Mouse (Mus musculus) heart, embryonic 15.5 days (tissue): ENCODE measurements around the gene Gpr83. TPM values are rescaled to one million over a fixed set of nuclear protein-coding genes. Genes with fewer than 3 reads are reported as not detected.
"Not testable (repeated sequence)": the region's sequence is repeated elsewhere in the genome, so short reads cannot be mapped to it uniquely, and the experiment has no call there.

ENCODE experiments used
- ATAC-seq: fragments of 200-750 bp; cut with Nextera tagmentation; replicated peaks from 2 replicates; pipeline ENCODE4 v1.8.0; 2017; ENCODE audit warnings: low read depth, moderate TSS enrichment; ENCODE audit not compliant: insufficient number of reproducible peaks, insufficient read depth, low FRiP score
- H3K27ac ChIP-seq: fragments of 300-500 bp; sonication (generic); 2 replicates; pipeline ENCODE4 v1.5.1; 2015; ENCODE audit warnings: mild to moderate bottlenecking, inconsistent platforms
- H3K27me3 ChIP-seq: fragments of 300-500 bp; sonication (generic); 2 replicates; pipeline ENCODE4 v1.6.1; 2015; ENCODE audit warnings: inconsistent platforms
- H3K36me3 ChIP-seq: fragments of 300-500 bp; sonication (generic); 2 replicates; pipeline ENCODE4 v1.6.1; 2015; ENCODE audit warnings: mild to moderate bottlenecking, inconsistent platforms
- H3K4me1 ChIP-seq: fragments of 300-500 bp; sonication (generic); replicated peaks from 2 replicates; pipeline ENCODE4 v1.6.1; 2015; ENCODE audit warnings: inconsistent platforms
- H3K4me2 ChIP-seq: fragments of 300-500 bp; sonication (generic); 2 replicates; pipeline ENCODE4 v1.6.1; 2015; ENCODE audit warnings: inconsistent platforms, mild to moderate bottlenecking, moderate library complexity
- H3K4me3 ChIP-seq: fragments of 300-500 bp; sonication (generic); 2 replicates; pipeline ENCODE4 v1.5.1; 2015; ENCODE audit warnings: mild to moderate bottlenecking, inconsistent platforms
- H3K9ac ChIP-seq: fragments of 300-500 bp; sonication (generic); 2 replicates; pipeline ENCODE4 v1.6.1; 2015; ENCODE audit warnings: mild to moderate bottlenecking, inconsistent platforms
- H3K9me3 ChIP-seq: fragments of 300-500 bp; sonication (generic); replicated peaks from 2 replicates; pipeline ENCODE4 v1.6.1; 2016; ENCODE audit warnings: inconsistent platforms
- WGBS: fragments of 180-500 bp; shearing (Covaris S2); methylation state at CpG from one replicate; pipeline ENCODE4 v1.1.7; 2015; ENCODE audit warnings: mixed read lengths; 5-methylcytosine and 5-hydroxymethylcytosine counted together
- polyA plus RNA-seq: library from polyadenylated mRNA; unstranded; fragments of >200 nt; fragmentation: Nextera tagmentation; extraction: Ambion mirVana; gene quantifications from 2 replicates; pipeline ENCODE4 v1.2.1, GENCODE M21; 2015

Gpr83 gene
- polyA plus RNA-seq, 1 experiment from 2014 or later = 0.26 TPM

DNA sequence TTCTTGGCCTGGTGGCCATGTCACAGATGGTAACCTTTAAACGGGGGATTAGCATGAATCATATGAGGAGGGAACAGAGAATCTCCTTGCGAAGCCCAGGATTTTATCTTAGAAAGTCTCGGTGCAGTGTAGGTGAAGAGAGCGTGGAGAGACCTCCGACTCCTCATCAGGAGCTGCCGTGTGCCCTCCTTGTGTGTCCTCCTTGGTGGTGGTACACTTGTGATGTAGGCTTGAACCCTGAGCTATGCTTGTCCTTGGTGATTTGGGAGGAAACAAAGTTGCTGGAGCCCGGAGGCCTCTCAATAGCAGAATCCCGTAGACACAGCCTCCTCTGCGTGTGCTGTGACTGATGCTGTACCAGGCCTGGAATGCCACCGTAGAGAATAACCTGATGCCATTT, 10.8 kb downstream of the Gpr83 start:
- H3K9ac ChIP-seq = no peak overlapping the region
- 85% methylated on average over 10 of the region's 10 CpGs for WGBS
- no peaks in the 10 kb centered on the region for H3K36me3 ChIP-seq
- H3K9me3 ChIP-seq = no peaks in the 10 kb centered on the region
- no peaks in the 10 kb centered on the region for H3K4me1 ChIP-seq
- H3K4me3 ChIP-seq = no peak overlapping the region
- H3K27ac ChIP-seq = no peak overlapping the region
- no peak for ATAC-seq
- H3K27me3 ChIP-seq = peaks cover 15% of the 10 kb centered on the region; the same call in 1 of the 2 replicates
- H3K4me2 ChIP-seq = no peak overlapping the region

DNA sequence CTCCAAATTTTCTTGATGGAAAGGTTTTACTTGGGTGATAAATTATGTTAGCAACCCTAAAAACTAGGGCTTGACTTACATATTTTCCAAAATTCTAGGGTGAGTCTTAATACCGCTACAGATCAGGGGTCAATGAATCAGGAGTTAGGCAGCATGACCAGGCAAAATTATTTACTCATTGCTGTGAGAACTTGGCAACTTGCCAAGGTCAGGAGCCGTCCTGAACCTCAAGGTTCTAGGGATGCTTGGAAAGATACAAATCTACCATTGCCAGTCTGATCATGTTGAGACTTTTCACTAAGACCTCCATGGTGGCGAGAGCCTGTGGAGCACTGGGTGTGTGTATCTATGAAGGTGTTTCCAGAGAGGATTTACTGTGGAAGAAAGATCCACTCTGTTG, 11.5 kb downstream of the Gpr83 start:
- no peak overlapping the region for H3K4me2 ChIP-seq
- H3K27me3 ChIP-seq = peaks cover 9% of the 10 kb centered on the region; the same call in 1 of the 2 replicates
- no peak overlapping the region for H3K9ac ChIP-seq
- no peak for ATAC-seq
- H3K4me3 ChIP-seq = no peak overlapping the region
- no peaks in the 10 kb centered on the region for H3K4me1 ChIP-seq
- 60% methylated on average over 3 of the region's 3 CpGs for WGBS
- no peak overlapping the region for H3K27ac ChIP-seq
- no peaks in the 10 kb centered on the region for H3K9me3 ChIP-seq
- H3K36me3 ChIP-seq = no peaks in the 10 kb centered on the region

DNA sequence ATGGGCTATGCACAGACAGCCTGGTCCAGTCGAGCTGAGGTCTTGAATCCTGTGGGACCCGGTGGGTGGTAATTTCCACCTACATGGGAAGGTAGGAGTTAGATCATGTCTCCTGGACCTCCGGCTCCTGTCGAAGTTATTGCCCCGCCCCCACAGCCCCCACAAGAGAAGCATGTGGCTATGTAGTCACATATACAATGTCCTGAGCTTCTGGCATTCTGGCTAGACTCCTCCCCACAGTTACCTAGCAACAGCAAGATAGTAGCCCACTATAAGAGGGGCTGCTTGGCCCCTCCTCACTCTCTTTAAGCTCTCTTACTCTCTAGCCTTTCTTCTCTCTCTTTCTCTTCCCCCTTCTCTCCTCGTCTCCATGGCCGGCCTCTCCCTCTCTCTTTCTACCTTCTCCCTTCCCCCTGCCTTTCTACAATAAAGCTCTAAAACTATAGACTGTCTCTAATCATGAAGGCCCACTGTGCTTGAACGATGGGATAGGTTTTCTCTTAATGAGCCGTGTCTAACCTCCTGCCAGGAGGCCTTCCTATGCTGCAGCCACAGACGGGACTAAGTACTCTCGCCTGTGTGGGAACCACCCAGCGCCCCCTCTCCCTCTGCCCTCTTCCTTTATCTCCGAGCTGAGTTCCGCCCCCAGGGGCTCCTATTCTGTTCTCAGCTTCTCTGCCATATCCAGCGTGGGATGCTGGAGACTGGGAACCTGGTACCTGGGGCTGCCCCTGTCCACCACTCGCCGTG, 12.3 kb downstream of the Gpr83 start:
- H3K4me2 ChIP-seq = no peak overlapping the region
- H3K9me3 ChIP-seq = no peaks in the 10 kb centered on the region
- no peak overlapping the region for H3K9ac ChIP-seq
- H3K4me1 ChIP-seq = no peaks in the 10 kb centered on the region
- H3K27me3 ChIP-seq = 0 out of 2 replicates have a peak, but pooled peaks cover 4% of the 10 kb centered on the region
- 50% methylated on average over 17 of the region's 17 CpGs for WGBS
- no peak overlapping the region for H3K27ac ChIP-seq
- no peaks in the 10 kb centered on the region for H3K36me3 ChIP-seq
- H3K4me3 ChIP-seq = no peak overlapping the region
- no peak for ATAC-seq

DNA sequence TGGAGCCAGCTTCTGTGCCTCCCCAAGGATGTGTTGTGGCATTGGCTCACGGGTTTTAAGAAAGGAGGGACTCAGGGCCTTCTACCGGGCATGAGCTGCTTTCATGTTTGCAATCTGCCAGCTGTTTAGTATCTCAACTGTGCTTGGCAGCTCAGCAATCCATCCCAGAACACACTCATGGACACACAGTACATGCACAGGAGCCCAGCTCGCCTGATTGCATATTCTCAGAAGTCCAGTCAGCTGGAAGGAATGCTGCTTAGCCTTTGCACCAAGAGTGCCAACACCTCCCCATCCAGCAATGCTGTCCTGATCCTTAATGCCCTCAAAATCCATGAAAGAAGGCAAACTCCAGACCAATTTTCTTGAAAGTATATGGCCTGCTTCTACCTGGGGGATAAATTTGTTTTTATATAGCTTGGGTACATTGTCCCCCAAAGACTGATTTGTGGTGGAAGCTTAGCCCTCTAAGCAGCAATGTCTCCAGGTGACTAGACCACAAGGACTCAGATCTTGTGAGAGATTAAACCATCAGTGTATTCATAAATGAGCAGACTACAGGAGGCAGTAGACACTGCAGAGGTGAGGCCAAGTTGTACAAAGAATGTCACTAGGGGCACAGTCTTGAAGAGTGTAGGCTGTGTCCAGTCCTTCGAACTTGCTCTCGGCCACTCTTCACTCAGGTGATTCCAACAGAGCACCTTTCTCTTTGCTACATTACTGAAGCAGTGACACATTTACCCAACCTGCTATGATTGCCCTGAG, 15.9 kb downstream of the Gpr83 start:
- Histone ChIP-seq H3K4me1 (no peaks in the 10 kb centered on the region), H3K9ac (no peak overlapping the region), H3K9me3 (no peaks in the 10 kb centered on the region), H3K4me2 (no peak overlapping the region), H3K36me3 (no peaks in the 10 kb centered on the region), H3K4me3 (no peak overlapping the region), H3K27ac (no peak overlapping the region), H3K27me3 (0 out of 2 replicates have a peak, but pooled peaks cover 4% of the 10 kb centered on the region)
- no peak for ATAC-seq
- WGBS = 58% methylated on average over 5 of the region's 5 CpGs

DNA sequence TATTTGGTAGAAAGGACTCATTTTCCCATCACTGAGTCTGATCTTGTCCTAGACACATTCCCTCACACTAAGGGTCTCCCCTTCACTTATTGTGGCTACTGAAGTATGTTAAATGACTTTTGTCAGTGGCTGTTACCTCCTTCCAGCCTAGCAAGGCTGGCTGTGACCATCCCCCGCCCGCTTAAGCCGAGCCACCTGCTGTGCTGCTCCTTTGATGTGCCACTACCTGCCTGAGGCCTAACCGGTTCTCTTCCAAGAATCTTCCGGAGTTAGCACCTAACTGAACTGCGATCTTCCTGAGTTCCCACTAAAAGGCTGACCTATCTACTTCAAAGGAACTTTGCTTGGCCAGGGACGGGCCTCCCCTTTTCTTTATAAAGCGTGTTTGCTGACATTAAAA, 16.6 kb downstream of the Gpr83 start:
- H3K9ac ChIP-seq, H3K36me3 ChIP-seq, H3K27ac ChIP-seq, H3K4me2 ChIP-seq, H3K9me3 ChIP-seq, ATAC-seq, H3K4me3 ChIP-seq, H3K4me1 ChIP-seq, H3K27me3 ChIP-seq: not testable (repeated sequence)
- WGBS = 31% methylated on average over 8 of the region's 8 CpGs

DNA sequence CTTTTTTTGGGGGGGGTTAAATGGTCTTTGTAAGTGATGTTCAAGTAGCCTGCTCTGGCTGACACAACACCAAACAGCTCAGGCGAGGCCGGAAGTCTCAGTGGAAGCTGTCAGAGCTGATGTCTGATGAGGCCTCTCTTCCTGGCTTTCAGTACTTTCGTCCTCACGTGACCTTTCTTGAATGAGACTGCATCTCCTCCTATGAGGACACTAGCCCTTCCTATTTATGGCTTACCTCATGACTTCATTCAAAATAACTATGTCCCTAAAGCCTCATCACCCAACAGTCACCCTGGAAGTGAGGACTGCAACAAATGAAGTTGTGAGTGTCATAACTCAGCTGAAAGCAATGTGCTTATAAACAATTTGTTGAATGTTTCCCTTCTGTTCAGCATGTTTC, 24.6 kb downstream of the Gpr83 start:
- H3K27me3 ChIP-seq = peaks cover 4% of the 10 kb centered on the region; the same call in 1 of the 2 replicates
- H3K9ac ChIP-seq = no peak overlapping the region
- H3K9me3 ChIP-seq = no peaks in the 10 kb centered on the region
- H3K36me3 ChIP-seq = no peaks in the 10 kb centered on the region
- H3K4me1 ChIP-seq = no peaks in the 10 kb centered on the region
- H3K27ac ChIP-seq = no peak overlapping the region
- 48% methylated on average over 4 of the region's 4 CpGs for WGBS
- H3K4me2 ChIP-seq = no peak overlapping the region
- H3K4me3 ChIP-seq = no peak overlapping the region
- ATAC-seq = no peak

DNA sequence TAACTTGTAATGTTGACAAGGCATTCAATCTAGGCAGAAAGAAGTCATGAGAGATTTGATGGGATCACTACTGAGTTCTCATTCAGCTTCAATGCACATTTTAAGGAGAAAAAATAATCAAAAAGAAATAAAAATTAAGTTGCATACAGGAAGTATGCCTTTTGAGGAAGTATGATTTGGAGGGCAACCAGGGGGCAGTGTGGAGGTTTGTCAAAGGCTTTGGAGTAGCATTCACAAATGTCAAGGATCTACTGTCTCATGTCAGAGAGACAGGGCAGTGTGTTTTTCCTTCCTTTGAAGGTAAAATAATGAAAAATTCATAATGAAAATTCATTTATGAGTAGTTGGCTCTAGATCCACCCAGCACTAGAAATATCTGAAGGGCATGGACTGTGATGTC, 25.1 kb downstream of the Gpr83 start:
- ATAC-seq = no peak

DNA sequence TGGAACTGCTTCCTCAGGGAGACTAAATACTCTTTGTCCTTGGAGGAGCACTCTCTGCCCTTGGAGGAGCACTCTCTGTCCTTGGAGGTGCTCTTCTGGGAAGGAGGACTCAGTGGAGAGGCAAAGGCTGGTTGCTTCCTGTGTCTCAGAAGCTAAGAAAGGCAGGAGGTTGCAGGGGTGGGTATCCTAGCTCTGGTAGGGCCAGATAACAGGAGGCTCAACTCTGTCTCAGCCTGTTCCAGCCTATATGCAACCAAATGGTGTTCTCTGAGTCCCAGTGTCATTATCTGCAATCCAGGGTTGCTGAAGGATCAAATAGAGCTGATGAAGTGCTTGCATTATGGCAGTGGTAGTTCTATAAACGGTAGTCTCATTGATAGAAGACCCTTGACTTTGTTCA, 25.9 kb downstream of the Gpr83 start:
- WGBS = 74% methylated on average over 1 of the region's 1 CpGs
- Histone ChIP-seq H3K9me3 (no peaks in the 10 kb centered on the region), H3K4me1 (no peaks in the 10 kb centered on the region), H3K9ac (no peak overlapping the region), H3K27ac (no peak overlapping the region), H3K4me3 (no peak overlapping the region), H3K27me3 (peaks cover 7% of the 10 kb centered on the region; the same call in 1 of the 2 replicates), H3K36me3 (no peaks in the 10 kb centered on the region), H3K4me2 (no peak overlapping the region)
- ATAC-seq = no peak

More for the DNA sequence above, 25.1 kb downstream of the Gpr83 start:
- no peak overlapping the region for H3K4me3 ChIP-seq
- H3K4me2 ChIP-seq = no peak overlapping the region
- H3K4me1 ChIP-seq = no peaks in the 10 kb centered on the region
- no peak overlapping the region for H3K27ac ChIP-seq
- no peaks in the 10 kb centered on the region for H3K9me3 ChIP-seq
- no peak overlapping the region for H3K9ac ChIP-seq
- H3K36me3 ChIP-seq = no peaks in the 10 kb centered on the region
- peaks cover 4% of the 10 kb centered on the region; the same call in 1 of the 2 replicates for H3K27me3 ChIP-seq

DNA sequence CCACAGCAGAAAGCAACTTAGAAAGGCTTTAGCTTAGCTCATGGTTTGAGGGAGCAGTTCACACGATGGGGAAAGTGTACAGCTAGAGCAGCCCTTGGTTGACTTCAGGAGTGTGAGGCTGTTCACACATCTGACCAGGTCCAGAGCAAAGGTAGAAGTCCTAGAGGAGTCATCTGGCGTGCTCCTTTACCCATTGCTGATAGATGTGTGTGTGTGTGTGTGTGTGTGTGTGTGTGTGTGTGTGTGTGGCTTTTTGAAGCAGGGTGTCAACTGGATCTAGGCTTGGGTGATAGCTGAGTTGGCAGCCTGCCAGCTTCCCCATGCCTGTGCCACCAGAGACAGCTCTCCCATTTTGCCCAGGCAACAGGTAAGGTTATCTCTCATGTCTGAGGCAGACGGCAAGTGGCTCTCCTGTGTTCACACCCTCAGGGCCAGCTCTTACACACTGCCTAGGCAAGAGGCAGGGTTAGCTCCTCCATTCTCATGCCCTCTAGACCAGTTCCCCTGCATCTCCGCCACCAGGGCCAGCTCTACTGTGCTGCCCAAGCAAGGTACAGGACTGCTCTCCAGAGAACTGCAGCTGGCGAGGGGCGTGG, 27.9 kb downstream of the Gpr83 start:
- ATAC-seq = 0 out of 2 replicates have a peak, but pooled peaks have one; percentile 32
- Histone ChIP-seq H3K36me3 (no peaks in the 10 kb centered on the region), H3K27me3 (peaks cover 3% of the 10 kb centered on the region; the same call in 1 of the 2 replicates), H3K9ac (no peak overlapping the region), H3K27ac (no peak overlapping the region), H3K4me1 (no peaks in the 10 kb centered on the region), H3K4me2 (no peak overlapping the region), H3K4me3 (no peak overlapping the region), H3K9me3 (no peaks in the 10 kb centered on the region)
- WGBS = 67% methylated on average over 6 of the region's 6 CpGs

DNA sequence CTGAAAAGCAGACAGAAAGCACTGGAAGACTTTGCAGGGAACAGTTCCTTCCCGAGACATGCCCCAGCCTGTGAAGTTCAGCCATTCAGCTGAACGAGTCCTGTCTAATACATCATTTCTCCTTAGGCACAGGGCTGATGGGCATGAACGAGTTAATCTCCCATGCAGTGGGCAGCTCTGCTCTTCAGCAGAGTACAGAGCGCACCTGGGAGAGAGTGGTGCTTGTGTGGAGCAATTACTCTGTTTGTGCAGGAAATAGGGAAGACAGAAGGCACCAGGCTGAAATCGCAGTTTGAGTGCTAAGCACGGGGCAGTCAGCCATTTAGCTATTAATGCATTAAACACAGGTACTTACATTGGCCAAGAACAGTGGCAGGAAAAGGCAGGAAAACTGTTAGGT, 28.7 kb downstream of the Gpr83 start:
- H3K4me2 ChIP-seq = no peak overlapping the region
- H3K36me3 ChIP-seq = no peaks in the 10 kb centered on the region
- H3K27me3 ChIP-seq = peaks cover 3% of the 10 kb centered on the region; the same call in 1 of the 2 replicates
- no peaks in the 10 kb centered on the region for H3K9me3 ChIP-seq
- WGBS = 64% methylated on average over 6 of the region's 6 CpGs
- no peak overlapping the region for H3K9ac ChIP-seq
- no peaks in the 10 kb centered on the region for H3K4me1 ChIP-seq
- ATAC-seq = no peak
- H3K27ac ChIP-seq = no peak overlapping the region
- H3K4me3 ChIP-seq = no peak overlapping the region

DNA sequence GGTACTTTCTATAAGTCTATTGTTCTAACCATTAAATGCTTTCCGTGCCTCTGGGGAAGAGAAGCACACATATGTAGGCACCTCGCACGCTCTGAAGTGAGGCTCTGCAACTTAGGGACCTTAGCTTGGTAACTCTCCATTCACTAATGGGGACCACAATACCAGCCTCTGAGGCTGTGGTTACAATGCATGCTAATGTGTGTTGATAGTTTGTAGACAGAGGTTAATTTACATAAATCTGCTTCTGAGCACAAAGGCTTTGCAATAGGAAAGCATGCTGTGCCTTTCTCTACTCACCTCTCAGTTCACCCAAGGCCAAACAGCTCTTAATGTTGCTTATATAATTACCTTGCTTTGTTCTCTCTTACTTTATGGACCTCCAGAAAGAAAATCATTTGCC, 30.7 kb downstream of the Gpr83 start:
- ATAC-seq = no peak
- 89% methylated on average over 3 of the region's 3 CpGs for WGBS

More for the DNA sequence above, 30.7 kb downstream of the Gpr83 start:
- Histone ChIP-seq H3K4me1 (no peaks in the 10 kb centered on the region), H3K9ac (no peak overlapping the region), H3K27me3 (peaks cover 3% of the 10 kb centered on the region; the same call in 1 of the 2 replicates), H3K4me3 (no peak overlapping the region), H3K4me2 (no peak overlapping the region), H3K9me3 (no peaks in the 10 kb centered on the region), H3K27ac (no peak overlapping the region), H3K36me3 (no peaks in the 10 kb centered on the region)
